Mouse (Mus musculus): ENCODE data around the gene Opalin.

The Opalin gene

DNA sequence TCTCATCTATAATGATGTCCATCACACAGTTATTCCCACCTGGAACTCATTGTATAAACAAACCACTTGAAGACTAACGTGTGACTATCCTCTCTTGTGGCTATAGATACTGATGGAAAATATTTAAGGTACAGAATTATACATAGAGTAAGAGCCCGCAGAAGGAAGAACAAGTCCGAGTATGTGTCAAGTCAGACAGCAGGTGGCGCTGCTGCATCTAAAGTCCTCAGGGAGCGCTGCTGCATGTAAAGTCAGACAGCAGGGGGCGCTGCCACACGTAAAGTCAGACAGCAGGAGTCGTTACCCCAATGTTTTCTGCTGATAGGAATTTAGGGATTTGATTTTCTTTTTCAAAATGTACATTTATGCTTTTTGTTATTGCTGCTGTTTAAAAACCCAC, 5.4 kb downstream of the Opalin start:
- DNase-seq, result peak; percentile 91

DNA sequence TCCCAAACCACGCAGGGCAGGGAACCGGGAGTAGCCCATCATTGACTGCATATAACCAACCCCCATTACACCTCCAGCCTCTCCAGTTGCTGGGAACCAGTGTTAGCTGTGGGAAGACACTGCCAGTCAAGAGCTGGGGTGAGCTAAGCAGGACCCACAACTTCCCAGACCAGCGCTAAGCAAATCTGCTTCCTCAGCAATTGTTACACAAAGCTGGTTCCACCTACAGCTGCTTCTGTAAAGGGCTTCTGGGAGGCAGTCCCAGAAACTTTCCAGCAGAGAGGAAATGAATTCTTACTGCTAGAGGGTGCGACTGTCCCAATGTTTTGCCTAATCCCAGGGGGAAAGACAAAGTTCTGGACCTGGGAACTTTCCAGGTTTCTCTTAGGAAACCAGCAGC, 22.2 kb downstream of the Opalin start:
- DNase-seq, result no peak

DNA sequence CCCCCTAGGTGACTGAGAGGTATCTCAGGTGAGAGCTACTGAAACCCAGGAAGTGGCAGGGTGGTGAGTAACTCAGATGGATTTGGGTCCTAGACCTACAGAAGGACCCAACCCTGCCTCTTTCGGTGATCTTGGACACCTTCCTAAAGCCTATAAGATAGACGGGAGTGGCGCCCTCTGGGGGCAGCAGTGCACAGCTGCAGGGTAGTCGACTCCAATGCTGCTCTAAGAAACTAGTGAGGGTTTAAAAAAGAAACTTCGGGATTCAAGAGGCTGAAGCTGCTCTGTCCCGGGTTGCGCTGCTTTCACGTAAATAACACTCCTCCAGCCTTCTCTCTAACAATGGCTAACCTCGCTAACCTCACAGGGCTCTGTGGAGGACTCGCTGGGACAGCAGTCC, 23.4 kb downstream of the Opalin start:
- no peak for DNase-seq

DNA sequence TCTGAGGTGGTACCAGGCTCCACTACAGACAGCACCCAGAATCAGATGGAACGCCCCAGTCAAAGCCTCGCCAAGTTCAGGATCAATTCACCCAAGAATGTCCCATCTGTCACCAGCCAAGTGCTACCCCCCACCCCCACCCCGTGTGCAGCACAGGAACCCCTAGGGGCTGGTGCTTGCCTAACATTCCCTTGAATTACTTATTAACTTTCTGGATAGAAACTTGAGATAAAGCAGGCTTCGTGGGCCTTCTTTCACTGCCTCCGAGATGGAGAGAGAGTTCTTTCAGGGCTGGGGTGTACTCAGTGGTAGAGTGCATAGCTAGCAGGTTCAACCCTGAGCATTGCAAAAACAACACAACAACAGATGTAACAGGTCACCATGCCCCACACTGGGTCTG, 24.7 kb downstream of the Opalin start:
- DNase-seq, result no peak

DNA sequence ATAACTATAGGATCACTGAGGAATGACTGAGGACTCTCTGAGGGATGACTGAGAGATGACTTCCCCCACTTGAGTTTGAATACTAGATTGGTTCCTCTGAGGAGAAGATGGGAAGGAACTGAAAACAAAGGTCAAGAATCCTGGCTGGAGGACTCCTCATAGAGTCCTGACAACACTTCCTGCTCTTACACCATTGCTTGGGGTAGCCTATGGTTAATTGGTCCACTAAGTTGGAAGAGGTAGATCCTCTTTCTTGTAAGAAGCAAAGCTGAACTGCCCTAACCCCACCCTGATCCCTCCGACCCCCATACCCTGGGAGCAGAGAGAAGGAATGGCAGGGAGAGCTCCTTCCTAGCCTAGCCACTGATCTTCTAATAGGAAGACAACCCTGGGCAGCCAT, 25.2 kb downstream of the Opalin start:
- no peak for DNase-seq

DNA sequence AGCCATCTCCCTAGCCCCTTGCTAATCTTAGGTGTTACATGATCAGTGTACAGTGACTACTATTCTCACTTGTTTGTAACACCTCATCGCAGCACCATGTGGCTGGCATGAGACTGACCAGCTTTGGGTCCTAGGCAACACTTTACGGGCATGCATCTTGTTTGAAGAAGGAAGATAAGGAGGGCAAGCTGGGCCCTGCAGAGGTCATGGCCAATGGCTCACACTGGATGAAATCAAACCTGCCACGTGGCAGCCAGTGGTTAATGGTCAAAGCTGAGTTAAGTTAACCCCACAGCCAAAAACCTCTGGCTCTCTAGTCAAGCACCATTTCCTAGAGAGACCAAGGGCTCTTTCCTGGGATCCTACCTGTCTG, 28.7 kb downstream of the Opalin start:
- DNase-seq, result no peak

DNA sequence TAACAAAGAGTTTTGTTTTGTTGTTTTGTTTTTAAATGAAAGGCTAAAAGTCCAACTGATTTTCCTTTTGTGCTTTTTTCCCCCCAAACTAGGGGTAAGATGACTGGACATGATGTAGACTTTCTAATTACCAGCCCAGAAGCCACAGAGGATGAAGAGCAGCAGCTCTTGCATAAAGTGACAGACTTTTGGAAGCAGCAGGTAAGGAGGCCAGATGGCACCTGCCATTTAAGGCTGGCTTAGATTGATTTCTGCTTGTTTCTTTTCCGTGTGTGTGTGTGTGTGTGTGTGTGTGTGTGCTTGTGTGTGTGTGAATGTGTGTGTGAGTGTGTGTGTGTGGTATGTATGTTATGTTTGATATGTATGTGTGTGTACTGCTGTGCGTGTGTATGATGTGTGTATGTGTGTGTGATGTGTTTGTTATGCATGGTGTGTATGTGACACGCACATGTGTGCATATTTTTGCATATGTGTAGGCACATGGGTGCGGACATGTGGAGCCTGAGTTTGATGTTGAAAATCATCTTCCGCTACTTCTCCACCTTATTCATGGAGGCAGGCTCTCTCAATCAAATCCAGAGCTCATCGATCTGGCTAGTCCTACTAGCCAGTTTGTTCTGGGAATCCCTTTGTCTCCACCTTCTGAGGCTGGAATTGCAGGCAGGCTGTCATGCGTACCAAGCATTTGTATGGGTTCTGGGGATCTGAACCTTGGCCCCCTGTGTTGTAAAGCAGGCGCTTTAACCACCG, 29.3 kb downstream of the Opalin start:
- DNase-seq, result no peak

DNA sequence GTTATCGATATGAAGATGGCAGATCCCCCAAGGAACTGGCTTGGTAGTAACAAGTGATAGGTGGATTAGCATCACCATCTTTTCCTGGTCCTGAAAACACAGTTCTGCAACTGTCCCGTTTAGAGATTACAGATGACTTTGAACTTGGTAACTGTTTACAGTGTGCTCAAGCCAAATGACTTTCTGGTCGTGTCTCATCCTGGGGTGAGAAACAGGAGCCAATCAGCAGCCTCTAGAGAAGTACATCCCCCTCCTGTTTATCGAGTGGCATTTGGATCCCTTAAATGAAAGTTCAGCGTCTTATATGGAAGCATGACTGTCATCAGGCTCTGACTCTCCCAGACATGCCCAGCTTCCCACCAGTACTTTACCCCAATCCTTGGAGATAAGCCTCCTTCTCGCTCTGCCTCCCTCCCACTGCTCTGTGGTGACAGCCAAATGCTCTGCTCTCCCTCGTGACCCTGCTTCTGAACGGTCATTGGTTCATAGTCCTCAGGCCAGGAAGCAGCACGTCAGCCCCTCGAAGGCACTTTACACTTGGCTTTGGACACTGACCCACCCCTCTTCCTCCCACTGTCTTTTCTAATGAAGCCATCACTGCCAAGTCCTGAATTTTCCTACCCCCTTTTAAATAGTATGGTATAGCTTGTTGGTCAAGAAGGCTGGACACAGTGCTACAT, 31.7 kb downstream of the Opalin start:
- DNase-seq, result no peak

DNA sequence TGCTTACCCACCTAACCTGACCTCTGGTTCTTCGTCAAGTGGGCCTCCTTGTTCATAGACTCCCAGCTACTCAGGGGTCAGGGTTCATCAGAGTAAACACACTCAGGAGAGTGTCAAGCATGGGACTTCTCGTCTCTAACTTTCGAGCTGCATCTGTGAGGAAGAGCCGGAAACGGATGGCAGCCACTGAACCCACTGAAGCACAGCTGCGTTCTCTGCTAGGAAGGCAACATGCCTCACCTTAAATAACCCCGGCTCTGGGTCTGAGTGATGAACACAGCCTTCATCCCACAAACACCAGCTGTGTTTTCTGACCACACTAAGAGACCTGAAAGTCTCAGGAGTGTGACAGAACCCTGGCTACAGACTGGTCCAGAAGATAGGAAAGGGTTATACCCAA, 37.8 kb downstream of the Opalin start:
- no peak for DNase-seq

DNA sequence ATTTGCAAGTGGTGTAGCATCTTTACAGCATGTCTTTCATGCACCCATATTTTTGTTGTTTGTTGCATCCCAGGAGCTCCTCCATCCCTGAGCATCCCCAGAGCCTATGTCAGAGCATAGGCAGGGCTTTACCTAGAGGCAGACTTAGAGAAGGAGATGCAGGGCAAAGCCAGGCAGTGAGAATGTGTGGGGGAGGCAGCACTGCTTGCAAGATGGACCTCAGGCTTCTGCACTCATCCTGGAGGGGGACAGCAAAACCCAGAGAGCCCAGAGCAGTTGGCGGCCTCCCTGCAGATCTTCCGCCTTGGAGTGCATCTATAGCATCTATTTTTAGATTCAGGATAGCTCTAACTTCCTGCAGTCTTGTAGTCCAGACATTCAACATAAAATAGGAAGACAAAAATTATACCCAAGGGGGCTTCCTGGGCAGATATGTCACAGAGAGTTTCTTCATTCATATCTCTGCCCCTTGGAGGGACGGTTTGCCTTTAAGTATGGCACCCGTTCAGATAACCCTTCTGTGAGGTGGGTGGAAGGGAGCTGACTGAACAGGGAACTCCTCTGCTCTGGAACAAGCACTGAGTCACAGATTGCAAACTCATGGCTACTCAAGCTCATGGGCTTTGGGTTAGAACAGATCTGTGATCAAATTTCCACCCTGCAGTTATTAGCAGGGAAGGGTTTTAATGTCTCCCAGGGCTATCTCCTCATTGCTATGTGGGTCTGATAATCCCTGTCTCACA, 40.9 kb downstream of the Opalin start:
- DNase-seq, result no peak

DNA sequence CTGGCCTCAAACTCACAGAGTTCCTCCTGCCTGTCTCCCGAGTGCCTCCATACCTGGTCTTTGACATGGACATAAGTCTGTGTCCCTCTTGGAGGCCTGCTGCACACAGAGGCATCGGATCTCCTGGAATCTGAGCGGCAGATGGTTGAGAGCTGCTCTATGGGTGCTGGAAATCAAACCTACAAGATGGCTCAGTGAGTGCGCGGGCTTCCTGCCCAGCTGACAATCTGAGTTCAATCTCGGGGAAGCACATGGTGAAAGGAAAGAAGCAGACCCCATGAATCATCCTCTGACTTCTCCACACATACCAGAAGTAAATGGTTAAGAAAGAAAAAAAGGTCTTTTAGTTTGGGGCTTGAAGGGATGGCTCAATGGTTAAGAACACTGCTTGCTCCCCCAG, 45.0 kb downstream of the Opalin start:
- no peak for DNase-seq

DNA sequence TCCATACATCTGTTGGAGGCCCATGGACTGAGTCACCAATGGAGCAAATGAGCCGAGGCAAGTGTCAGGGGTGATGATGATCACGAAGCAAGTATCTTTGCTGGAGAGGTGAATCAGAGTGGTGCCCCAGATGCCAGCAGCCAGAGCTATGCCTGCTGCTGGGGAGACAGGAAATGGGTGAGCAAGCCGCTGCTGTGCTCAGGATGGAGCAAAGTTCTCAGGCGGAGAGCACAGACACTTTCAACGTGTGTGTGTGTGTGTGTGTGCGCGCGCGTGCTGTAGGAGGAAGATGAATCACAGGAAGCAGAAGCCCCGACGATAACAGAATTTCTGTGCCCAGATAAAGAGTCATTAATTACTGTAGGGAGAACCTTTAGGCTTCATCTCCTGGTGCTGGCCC, 45.9 kb downstream of the Opalin start:
- no peak for DNase-seq

DNA sequence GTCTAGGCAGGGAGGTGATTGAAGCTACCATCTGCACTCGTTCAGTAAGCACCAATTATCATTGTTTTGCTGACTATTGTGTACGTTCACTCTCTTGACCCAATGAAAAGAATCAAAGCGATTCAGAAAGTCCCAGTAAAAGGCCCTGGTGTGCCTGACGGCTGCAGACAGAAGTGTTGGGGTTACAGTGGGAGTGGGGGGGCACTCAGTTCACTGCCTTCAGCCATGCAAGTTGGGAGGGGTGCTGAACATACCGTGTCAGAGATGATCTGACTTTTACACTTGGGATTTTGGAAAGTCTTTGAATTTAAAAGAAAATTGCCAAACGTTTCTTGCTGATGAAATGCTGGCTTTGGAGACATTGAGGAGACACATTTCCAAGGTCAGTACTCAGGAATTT, 46.8 kb downstream of the Opalin start:
- DNase-seq, result no peak

DNA sequence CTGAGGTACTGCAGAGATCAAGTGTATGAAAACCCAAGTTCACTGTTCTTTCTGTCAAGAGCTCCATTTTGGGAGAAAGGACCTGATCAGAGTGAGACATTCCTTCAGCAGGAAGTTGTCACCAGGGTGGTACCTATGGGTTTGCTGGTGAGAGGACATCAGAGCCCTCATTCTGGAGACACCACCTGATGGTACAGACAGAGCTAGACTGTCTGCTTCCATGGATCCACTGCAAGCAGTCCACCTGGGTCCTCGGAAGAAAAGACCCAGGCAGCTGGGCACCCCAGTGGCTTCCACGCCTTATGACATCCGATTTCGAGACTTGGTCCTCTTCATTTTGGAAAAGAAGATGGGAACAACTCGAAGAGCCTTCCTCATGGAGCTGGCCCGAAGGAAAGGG, 47.7 kb downstream of the Opalin start, which contains the start of gene Dntt:
Gene Dntt (plus strand): TSS at position 57 of the 400 bp plus-strand sequence.
- no peak for DNase-seq

DNA sequence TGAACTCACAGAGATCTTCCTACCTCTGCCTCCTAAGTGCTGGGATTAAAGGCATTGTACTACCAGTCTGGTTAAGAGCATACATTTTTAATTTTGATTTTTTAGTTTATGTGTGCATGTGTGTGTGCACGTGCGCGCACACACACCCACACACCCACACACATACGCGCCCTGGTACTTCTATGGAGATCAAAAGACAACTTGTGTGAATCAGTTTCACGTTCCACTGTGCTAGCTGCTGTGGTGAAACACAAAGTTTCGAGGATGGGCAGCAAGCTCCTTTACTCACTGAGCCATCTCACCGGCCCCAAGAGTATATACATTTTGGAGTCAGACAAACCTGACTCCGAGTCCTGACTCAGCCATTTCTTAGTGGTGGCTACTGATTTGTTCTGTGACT, 49.3 kb downstream of the Opalin start:
- DNase-seq, result no peak

DNA sequence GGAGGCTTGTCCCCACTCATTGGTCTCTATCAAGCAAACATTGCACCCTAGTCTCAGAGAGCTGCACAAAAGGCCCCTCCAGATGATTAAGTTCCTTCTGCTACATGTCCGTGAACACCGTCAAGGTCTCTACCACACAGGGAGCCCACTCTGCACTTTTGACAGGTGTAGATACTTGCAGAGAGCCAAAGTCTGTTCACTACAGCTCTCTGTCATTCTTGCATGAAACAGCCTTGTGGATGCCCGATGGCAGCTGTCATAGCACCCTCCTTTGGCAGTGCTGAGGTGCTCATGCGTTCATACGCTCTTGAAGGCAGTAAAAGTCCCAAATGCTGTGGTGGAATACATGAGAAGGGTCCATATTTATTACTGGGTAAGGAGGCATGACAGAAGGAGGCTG, 49.9 kb downstream of the Opalin start:
- no peak for DNase-seq

DNA sequence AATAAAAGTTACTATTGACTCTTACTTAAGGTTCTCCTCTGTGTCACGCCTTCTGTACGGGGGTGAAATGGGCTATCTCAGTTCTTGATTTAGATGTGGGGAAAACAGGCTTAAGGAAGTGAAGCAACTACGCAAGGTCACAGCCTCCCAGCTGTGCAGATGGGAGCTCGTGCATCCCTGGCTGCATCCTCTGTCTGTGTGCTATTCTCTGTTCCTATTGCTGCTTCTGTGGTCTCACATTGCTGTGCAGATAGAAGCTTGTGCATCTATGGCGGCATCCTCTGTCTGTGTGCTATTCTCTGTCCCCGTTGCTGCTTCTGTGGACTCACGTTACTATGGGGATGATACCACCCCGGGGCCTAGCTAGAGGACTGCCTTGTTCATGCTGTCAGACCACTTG, 50.4 kb downstream of the Opalin start:
- DNase-seq, result no peak

DNA sequence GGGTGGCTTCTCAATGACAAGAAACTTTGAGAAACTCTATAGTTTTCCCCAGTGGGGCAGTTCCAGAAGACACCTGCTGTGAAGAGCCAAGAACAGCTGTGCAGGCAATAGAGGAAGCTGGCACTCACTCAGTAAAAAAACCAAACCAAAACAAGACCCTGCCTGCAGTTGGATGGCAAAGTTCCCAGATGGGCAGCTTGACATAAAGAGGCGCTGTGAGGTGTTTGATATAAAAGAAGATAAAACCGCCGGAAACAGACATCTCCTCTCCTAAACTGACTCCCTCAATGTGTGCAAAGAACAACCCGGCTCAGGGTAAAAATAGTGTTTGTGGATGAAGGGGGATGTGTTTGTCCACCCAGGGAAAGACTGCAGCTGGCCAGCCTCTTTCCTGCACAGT, 54.7 kb downstream of the Opalin start:
- peak; percentile 34 for DNase-seq

DNA sequence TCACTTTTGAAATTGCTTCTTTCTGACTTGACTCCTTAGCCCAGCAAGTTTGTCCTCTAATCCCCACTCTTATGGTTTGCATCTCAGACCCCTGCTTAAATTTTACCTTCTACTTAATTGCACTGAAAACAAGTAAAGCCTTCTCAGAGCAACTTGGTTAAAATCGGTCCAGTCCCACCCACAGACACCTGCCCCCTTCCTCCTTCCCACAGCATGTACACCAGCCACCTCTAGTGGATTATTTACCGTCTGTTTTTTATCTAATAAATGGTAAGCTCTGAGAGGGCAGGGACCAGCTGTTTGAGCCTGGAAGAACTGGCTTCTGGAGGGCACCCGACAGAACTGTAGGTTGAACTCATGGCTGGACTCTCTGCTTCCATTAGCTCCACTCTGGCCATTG, 56.4 kb downstream of the Opalin start:
- no peak for DNase-seq

DNA sequence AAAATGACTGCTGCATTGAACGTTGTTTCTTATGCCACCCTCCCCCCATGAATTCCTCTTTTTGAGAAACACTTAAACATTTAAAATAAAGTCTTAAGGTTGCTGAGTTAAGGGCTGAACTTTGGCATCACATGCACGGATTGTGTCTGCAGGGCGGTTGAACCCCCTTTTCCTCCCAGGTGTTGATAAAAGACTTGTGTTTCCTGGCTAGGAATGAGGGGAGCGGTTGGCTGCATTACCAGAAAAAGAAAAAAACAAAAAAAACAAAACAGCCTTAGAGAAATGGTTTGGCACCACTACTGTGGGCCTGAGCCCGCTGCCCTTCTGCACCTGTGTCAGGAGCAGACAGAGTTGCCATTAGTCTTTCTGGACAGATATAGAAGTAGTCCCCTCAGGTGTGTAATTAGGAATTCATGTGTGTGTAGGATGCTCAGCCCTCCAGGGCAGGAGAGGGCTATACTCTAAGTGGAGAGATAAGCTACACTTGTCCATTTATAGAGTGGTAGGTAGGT, 57.7 kb downstream of the Opalin start:
- no peak for DNase-seq

DNA sequence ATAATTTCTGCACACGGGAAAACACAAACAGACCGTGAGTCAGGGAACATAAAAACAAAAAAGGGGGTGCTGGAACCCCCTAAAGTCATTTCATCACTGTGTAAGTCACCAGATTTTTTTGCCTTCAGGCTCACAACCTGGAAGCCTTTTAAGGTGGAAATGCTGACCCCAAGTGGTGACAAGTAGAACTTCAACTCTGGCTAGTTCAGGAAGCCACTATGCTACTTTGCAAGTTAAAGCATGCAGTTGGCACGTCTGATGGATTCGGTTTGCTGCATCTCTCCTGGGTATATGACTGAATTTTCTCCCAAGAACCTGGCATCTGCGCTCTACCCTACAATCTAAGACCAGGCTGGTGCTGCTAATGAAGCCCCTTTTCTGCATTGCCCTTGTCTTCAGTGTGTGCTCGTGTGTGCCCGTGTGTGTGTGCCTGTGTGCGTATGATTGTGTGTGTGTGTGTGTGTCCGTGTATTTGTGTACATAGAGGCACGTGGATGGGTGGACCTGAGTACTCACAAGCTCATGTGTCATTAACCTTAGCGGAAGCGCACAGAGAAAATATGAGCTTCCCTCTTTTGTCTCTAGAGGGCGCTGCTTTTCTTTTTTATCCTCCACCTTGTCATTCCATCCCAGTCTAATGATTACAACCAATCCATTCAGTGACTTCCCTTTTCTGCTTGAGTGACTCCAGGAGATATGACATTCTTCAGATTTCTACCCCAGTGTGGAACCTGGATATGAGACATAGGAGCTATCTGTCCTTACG, 60.8 kb downstream of the Opalin start:
- DNase-seq, result peak; percentile 56

DNA sequence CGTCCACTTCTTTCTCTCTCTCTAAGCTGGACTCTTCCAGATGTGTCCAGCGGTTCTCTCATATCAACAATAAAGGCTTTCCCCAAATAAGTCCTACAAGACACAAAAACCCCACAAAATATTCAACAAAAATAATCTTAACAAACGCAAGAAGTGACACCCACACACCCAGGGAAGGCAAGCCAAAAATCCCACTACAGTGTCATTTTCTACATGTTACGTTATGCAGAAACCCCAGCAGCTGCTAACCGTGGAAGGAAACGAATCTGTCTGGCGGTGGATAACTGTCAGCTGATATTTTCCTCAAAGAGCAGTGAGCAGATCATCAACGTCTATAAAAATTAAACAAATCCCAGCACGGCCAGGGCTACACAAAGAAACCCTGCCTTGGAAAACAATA, 62.9 kb downstream of the Opalin start:
- no peak for DNase-seq

DNA sequence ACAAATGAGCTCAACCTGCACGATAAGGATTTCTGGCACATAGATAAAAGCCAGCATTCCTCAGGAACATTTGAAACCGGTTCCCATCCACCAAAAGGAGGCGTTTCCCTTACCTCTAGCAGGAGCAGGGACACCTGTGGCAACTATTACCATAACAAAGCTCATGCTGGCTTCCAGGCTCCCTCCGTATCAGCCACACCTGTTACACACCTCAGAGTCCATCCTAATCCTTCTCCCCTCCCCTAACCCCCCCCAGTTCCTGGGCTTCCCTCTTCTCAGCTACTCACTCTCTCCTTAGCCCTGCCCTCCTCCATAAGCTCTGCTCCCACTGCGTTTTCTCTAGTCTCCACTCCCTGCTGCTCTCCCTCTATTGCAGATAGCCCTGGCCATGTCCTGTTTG, 63.3 kb downstream of the Opalin start:
- DNase-seq, result no peak
